Mouse (Mus musculus): ENCODE measurements around the gene Cfc1.

DNA sequence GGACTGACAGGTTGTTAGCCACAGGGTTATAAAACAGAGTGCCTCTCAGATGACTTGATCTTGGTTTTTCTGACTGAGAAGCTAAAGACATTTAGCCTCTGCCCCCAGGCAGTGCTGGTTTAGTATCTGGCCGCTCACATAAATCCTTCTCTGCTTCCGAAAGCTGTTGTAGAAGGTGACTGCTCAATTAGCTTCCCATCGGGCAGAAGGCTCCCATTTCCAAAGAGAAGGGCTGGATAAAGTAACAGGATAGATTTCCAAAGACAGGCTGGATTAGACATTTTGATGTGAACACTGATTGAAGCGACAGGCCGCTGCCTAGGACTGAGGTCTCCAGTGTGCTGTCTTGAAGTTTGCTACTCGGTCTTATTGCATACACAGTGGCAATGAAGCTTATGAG is 46.8 kb downstream of the Cfc1 start:
- no peak for TF ChIP-seq POLR2A (IDR thresholded peaks at IDR 0.05; ENCODE audit: low read depth, low read length)
- TF ChIP-seq CTCF (IDR thresholded peaks at IDR 0.05; ENCODE audit: extremely low read depth, insufficient read length, insufficient replicate concordance, low read depth, low read length), result no peak
